Mouse (Mus musculus) left cerebral cortex, postnatal 14 days (tissue): ENCODE data around the gene Slc35g1. TPM values are rescaled to one million over a fixed set of nuclear protein-coding genes. Genes with fewer than 3 reads are reported as not detected.

Source experiments
- DNase-seq, 2 experiments: peaks; one replicate each; pipeline ENCODE4 v3.0.0; 2021 to 2022; ENCODE audit warnings: low spot score in 2 of 2, mixed read lengths in 1 of 2
- intact Hi-C: fragments of 180-260 bp; cut with DNase I; formaldehyde crosslinking; loops from one replicate; pipeline ENCODE4 v1.15.1; 2025
- long read RNA-seq, 2 experiments: library from polyadenylated mRNA; stranded (forward); transcript quantifications; one replicate each; pipeline ENCODE4 v2.0.0; 2021
- total RNA-seq, 2 experiments: library from RNA; stranded (reverse); gene quantifications; 2 replicates each; pipeline ENCODE4 v1.2.3; 2021

Slc35g1 gene
- total RNA-seq, result 1 to 10 TPM; 2.6 to 3.5 TPM
- long read RNA-seq, experiment 1, partial matches to known transcripts, result 0 of 2 reads
- long read RNA-seq, experiment 1, other reads (novel, unspliced or antisense), result 1 of 2 reads
- long read RNA-seq, experiment 2, partial matches to known transcripts, result 0 of 1 reads
- long read RNA-seq, experiment 2, other reads (novel, unspliced or antisense), result 0 of 1 reads

DNA sequence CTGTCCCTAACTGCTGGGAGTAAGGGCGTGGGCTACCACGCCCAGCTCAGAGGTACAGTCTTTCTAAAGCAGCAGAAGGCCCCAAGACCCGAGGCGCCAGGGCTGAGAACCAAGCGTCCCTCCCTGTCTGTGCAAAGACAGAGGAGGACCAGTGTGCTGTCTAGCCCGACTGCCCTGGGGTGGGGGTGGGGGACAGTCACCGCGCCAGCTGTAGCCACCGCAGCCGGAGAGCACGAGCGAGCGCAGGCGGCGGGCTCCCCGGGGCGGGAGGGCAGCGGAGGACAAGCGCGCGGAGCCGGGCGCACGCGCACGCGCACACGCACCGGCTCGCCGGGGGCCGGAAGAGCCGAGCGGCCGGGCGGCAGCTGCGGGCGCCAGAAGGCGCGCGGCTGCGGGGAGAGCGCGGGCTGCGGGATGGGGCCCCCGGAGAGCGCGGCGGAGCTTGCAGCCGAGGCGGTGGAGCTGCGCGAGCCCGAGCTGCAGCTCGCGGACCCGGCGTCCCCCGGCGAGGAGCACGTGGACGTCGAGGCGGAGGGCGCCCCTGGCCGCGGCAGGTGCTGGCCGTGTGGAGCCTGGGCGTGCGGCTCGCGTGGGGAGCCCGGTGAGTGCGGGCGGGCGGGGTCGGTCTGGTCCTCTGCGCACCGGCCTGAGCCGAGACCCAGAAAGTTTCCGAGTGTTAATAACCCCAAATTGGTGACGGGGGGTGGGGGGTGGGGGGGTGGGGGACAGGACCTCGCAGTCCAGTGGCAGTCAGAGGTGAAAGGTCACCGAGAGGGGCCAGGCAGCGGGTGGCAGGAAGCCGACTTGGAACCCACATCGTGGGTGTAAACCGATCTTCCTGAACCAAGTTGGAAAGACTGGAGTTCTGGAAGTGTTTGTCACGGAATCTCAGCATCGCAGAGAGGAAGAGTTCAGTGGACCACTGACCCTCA lies at the start of gene Slc35g1:
Slc35g1 (plus strand) TSS at position 280 of the 932 bp plus-strand sequence.
- DNase-seq, result peak; percentile 40 to 46
- intact Hi-C loops, result no loop called here

DNA sequence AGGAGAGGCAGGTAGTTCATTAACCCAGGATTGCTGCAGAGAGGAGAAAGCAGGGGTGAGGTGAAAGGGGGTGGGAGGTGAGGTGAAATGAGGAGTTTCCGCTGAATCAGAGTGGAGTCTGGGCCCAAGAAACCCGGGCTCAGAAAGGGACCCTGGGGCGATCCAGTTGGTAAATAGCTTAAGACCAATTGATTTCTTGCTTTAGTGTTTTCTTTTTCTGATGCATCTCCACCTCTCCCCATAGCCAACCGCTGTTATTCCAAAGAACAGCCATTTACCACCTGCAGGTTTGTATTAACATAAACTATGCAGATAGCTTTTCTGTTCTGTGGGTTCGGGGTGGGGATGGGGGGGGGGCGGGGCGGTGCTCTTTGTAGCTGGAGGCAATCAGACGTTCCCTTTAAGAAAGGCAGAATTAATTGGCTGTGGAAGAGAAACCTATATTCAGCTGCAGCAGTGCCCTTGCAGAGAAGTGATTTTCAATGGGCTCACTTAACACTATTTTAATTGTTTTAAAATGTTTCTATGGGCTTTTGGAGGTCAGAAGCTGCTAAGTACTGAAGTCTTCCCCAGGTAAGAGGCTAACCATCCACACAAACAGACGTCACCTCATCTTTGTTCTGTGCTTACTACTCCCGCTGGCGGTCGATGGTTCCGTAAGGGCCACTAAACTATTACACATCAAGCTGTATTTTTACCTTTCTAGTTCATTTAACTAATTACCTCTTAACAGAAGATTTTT lies 47.3 kb upstream of the Slc35g1 start:
- no peak for DNase-seq
- intact Hi-C loops, result no loop called here

DNA sequence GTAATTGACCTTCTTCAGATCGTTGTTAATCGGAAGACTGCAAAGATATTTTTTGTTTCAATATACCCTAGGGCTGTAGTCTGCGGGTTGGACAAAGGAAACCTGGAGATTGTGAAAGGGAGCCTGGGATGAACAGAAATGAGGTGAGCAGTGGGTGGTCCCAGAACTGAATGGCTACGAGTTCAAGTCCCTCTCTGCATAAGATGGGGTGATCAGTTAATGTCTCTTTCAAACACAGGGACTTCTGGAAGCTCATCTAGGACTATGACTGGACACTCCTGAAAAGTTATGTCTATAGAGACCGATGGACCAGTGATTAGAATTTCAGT lies 46.8 kb upstream of the Slc35g1 start:
- DNase-seq, result no peak
- intact Hi-C loops, result no loop called here

- no peak for DNase-seq
- intact Hi-C loops, result loop anchor here (5.0 to 10.0 kb wide), 3 partner anchors 94 to 396 kb away; partner anchors contain the start of gene Ffar4
Observed at GRCm38 (mm10) chr19:38351202-38351601, 44.6 kb upstream of the Slc35g1 start.

DNA sequence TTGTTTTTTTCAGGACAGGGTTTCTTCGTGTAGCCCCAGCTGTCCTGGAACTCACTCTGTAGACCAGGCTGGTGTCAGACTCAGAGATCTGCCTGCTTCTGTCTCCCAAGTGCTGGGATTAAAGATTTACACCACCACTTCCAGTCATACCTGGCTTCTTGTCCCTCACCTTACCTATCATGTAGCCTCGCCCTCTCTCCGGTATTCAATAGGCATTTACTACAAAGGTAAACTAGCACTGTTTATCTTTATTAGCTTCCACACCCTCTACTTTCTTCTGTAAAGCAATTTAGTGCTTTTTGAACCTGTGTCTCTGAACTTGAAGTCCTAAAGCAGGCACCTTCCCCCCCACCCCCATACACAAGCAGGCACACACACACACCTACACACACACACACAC lies 44.1 kb upstream of the Slc35g1 start:
- intact Hi-C loops, result loop anchor here (2.0 to 10.0 kb wide), 4 partner anchors 94 to 397 kb away; partner anchors contain the start of gene Ffar4
- DNase-seq, result no peak

- peak; percentile 75 to 80 for DNase-seq
- intact Hi-C loops, result loop anchor here (2.0 to 10.0 kb wide), 4 partner anchors 95 to 398 kb away; partner anchors contain the start of gene Ffar4
Observed at GRCm38 (mm10) chr19:38352495-38353130, 43.2 kb upstream of the Slc35g1 start.

GRCm38 (mm10) chr19:38354279-38354678 lies 41.5 kb upstream of the Slc35g1 start:
- DNase-seq, result no peak
- intact Hi-C loops, result loop anchor here (5.0 to 10.0 kb wide), 3 partner anchors 97 to 399 kb away; partner anchors contain the start of gene Ffar4

DNA sequence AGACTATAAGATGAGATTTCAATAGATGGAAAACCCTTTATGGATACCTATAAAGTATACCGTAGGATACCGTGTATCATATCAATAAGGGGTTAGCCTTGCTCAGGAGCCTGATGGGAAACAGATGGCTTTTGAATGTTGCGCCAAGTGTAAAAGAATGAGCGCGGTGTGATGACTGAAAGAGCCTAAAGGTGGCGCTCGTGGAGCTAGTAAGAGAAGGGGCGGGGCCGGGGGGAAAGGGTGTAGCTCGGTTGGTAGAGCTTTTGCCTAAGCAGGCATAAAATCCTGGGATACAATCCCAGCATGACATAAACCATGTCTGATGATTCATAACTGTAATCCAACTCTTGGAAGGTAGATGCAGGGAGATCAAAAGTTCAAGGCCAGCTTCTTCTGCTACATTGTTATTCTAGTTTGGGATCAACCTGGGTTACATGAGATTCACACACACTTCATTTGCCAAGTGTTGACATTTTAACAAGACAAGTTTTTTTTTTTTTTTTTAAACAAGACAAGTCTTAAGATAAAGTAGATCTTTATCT lies 40.9 kb upstream of the Slc35g1 start:
- DNase-seq, result no peak
- intact Hi-C loops, result loop anchor here (5.0 to 10.0 kb wide), 3 partner anchors 98 to 400 kb away; partner anchors contain the start of gene Ffar4

DNA sequence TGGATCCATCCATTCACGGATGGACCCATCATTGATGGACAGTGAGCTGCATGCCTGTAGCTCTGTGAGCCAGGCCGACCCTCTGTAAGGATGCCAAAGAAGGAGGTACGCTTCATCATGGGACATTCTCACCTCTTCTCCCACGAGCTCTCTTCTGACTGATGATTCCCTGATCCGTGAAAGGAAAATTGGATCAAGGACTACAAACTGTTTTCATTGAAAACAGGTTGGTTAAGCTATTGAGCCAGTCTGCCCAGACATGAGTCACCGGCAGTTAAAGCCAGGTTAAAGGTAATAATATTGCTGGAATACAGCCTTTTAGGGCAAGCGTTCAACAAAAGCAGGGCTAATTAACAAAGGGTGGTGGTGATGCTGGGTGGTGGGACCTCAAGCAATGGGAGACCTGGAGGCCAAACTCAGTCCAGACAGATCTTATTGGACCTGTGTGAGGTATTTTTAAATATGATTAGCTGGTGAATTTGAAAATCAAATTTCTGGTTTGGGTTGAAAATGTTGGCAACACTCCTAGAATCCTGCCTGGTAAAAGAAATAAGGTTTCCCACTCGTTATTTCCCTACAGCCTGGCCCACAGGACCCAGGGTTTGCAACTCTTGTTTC lies 39.5 kb upstream of the Slc35g1 start:
- intact Hi-C loops, result loop anchor here (10.0 kb wide), 2 partner anchors 262 to 402 kb away; partner anchors contain the start of gene Ffar4
- DNase-seq, result no peak

GRCm38 (mm10) chr19:38357956-38358623 lies 37.7 kb upstream of the Slc35g1 start:
- intact Hi-C loops, result loop anchor here (10.0 kb wide), 2 partner anchors 263 to 403 kb away; partner anchors contain the start of gene Ffar4
- no peak for DNase-seq

- intact Hi-C loops, result loop anchor here (10.0 kb wide), 2 partner anchors 264 to 404 kb away; partner anchors contain the start of gene Ffar4
- no peak for DNase-seq
Observed at GRCm38 (mm10) chr19:38359287-38359686, 36.5 kb upstream of the Slc35g1 start.

- intact Hi-C loops, result no loop called here
- DNase-seq, result peak in 1 of 2 experiments; percentile 8
Observed at GRCm38 (mm10) chr19:38361850-38362249, 33.9 kb upstream of the Slc35g1 start.

DNA sequence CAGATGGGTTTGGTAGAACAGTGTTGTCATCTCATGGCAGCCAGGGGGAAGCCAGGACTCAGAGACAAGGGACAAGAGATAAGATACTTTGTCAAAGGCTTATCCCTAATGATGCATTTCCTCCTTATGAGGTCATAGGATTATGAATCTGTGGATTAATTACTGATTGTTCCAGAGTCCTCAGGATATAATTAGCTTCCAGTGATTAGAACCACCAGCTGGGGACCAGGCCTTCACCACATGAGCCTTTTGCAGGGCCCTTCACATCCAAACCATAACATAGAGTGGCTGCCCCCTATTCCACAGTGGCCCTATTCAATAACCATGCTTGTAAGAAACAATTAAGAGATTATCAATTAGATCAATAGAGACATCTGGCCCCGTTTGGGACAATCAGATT lies 32.4 kb upstream of the Slc35g1 start:
- DNase-seq, result no peak
- intact Hi-C loops, result no loop called here

DNA sequence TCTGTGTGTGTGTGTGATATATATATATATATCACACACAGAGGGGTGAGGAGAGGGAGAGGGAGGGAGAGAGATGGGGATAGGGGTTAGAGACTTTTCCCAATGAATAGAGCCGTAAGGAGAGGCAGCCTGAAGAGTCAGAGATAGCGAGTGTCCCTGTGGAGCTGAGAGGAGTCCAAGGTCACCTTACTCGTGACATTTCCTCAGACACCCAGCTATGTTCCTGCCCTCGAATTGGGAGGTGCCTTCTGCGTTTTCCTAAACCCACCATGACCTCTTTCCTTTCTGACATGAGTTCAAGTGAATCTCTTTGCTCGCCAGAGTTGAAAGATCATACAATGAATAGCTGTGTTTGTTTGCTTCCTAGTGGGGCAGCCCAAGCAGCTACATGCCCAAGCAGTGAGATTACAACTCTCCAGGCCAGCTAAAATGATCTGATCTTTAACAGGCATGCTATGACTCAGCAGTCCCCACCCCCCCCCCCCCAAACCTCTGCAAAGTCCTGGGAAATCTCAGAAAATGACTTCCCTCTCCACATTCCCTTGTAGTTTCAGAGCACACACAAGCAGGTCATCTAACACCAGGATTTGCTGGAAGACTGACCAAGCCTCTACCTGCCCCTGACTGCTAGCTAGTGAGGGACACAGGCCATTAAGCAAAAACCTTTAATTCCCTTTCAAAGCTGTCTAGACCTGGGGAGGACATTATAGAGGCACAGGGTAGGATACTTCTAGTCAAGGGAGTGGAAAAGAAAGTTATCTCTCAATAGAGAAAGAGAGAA lies 31.7 kb upstream of the Slc35g1 start:
- intact Hi-C loops, result no loop called here
- no peak for DNase-seq

DNA sequence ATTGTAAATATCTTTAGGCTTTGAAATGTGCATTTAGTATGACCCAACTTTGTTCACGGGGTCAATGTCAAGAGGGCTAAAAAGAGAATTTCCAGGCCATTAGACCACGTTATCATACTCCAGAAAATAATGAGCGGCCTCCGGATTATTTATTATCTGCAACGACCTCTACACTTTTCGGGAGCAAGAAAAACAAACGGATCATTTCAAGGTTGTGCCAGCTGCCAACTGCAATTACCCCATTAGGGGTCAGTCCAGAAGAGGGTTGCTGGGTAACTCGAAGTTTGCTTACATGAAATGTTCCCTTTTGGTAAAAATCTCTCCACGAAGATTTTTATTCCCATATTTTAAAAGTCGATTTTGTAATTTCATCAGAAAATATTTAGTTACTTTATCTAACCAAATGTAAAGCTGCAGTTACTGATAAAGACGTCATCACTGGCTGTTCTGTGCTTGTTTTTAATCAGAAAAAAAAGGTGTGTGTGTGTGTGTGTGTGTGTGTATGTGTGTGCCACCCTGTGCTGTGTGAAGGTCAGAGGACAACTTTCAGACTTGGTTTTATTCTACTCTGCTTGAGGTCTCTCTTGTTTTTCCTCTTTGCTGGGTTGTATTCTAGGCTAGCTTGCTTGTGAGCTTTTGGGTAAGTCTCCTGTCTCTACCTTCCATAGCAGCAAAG lies 30.7 kb upstream of the Slc35g1 start:
- DNase-seq, result no peak

GRCm38 (mm10) chr19:38372460-38373102 lies 23.2 kb upstream of the Slc35g1 start:
- intact Hi-C loops, result no loop called here
- DNase-seq, result no peak

More for the DNA sequence above, 30.7 kb upstream of the Slc35g1 start:
- intact Hi-C loops, result no loop called here
